Mouse (Mus musculus) hindbrain, embryonic 11.5 days (tissue): ENCODE data around the gene E130114P18Rik. TPM values are rescaled to one million over a fixed set of nuclear protein-coding genes. Genes with fewer than 3 reads are reported as not detected.
A peak's percentile ranks its signal among the peaks of the same experiment; 100 is the strongest.

Source experiments
- ATAC-seq: fragments of 200-750 bp; cut with Nextera tagmentation; 2 replicates; pipeline ENCODE4 v1.8.0; 2017; ENCODE audit warnings: mild to moderate bottlenecking, moderate TSS enrichment, moderate library complexity; ENCODE audit not compliant: low FRiP score
- DNase-seq: peaks from one replicate; pipeline ENCODE4 v3.0.0-alpha.2; 2015; ENCODE audit warnings: low spot score
- H3K27ac ChIP-seq: fragments of 300-500 bp; sonication (generic); 2 replicates; pipeline ENCODE4 v1.5.1; 2014; ENCODE audit warnings: mild to moderate bottlenecking, low read depth, low read length
- H3K27me3 ChIP-seq: fragments of 300-500 bp; sonication (generic); 2 replicates; pipeline ENCODE4 v1.6.1; 2014; ENCODE audit warnings: mild to moderate bottlenecking, low read length, moderate library complexity, mixed read lengths; ENCODE audit not compliant: control insufficient read depth, insufficient read depth
- H3K36me3 ChIP-seq: fragments of 300-500 bp; sonication (generic); 2 replicates; pipeline ENCODE4 v1.6.1; 2014; ENCODE audit warnings: mild to moderate bottlenecking, low read length, moderate library complexity, mixed read lengths; ENCODE audit not compliant: control insufficient read depth, insufficient read depth
- H3K4me1 ChIP-seq: fragments of 300-500 bp; sonication (generic); replicated peaks from 2 replicates; pipeline ENCODE4 v1.6.1; 2014; ENCODE audit warnings: low read length, mixed read lengths; ENCODE audit not compliant: control insufficient read depth, insufficient read depth
- H3K4me2 ChIP-seq: fragments of 300-500 bp; sonication (generic); replicated peaks from 2 replicates; pipeline ENCODE4 v1.6.1; 2014; ENCODE audit warnings: mild to moderate bottlenecking, low read depth, low read length
- H3K4me3 ChIP-seq: fragments of 300-500 bp; sonication (generic); 2 replicates; pipeline ENCODE4 v1.5.1; 2014; ENCODE audit warnings: low read depth, low read length
- H3K9ac ChIP-seq: fragments of 300-500 bp; sonication (generic); 2 replicates; pipeline ENCODE4 v1.6.1; 2014; ENCODE audit warnings: low read depth, low read length
- H3K9me3 ChIP-seq: fragments of 300-500 bp; sonication (generic); 2 replicates; pipeline ENCODE4 v1.6.1; 2016; ENCODE audit warnings: low read length; ENCODE audit not compliant: control insufficient read depth
- WGBS: fragments of 180-500 bp; shearing (Covaris S2); extraction: QIAGEN DNeasy Blood & Tissue Kit; methylation state at CpG from one replicate; pipeline ENCODE4 v1.1.7; 2014; 5-methylcytosine and 5-hydroxymethylcytosine counted together
- polyA plus RNA-seq: library from polyadenylated mRNA; unstranded; fragments of >200 nt; fragmentation: Nextera tagmentation; extraction: Ambion mirVana; gene quantifications from 2 replicates; pipeline ENCODE4 v1.2.1, GENCODE M21; 2014

Gene E130114P18Rik
- polyA plus RNA-seq, 1 experiment from 2014 or later: 28.5 TPM

GRCm38 (mm10) chr4:97628881-97629605, 148.8 kb downstream of the E130114P18Rik start:
- peaks cover 7% of the 10 kb centered on the region; the same call in 1 of the 2 replicates for H3K4me1 ChIP-seq
- WGBS: 34% methylated on average over 14 of the region's 14 CpGs
- no peaks in the 10 kb centered on the region for H3K27me3 ChIP-seq
- no peaks in the 10 kb centered on the region for H3K9me3 ChIP-seq
- H3K27ac ChIP-seq: no peak overlapping the region
- ATAC-seq (peak; percentile 82), DNase-seq (peak; percentile 64)
- no peak overlapping the region for H3K9ac ChIP-seq
- no peaks in the 10 kb centered on the region for H3K36me3 ChIP-seq
- H3K4me2 ChIP-seq: no peak overlapping the region
- H3K4me3 ChIP-seq: no peak overlapping the region

GRCm38 (mm10) chr4:97626002-97626720, 151.7 kb downstream of the E130114P18Rik start:
- no peaks in the 10 kb centered on the region for H3K27me3 ChIP-seq
- H3K27ac ChIP-seq: peak overlapping the region; percentile 27; the same call in 1 of the 2 replicates
- H3K9me3 ChIP-seq: no peaks in the 10 kb centered on the region
- H3K36me3 ChIP-seq: no peaks in the 10 kb centered on the region
- peaks cover 7% of the 10 kb centered on the region; the same call in 1 of the 2 replicates for H3K4me1 ChIP-seq
- H3K9ac ChIP-seq: no peak overlapping the region
- no peak overlapping the region for H3K4me3 ChIP-seq
- 40% methylated on average over 16 of the region's 16 CpGs for WGBS
- ATAC-seq: peak; percentile 25; the same call in 1 of the 2 replicates
- DNase-seq: no peak
- H3K4me2 ChIP-seq: no peak overlapping the region

DNA sequence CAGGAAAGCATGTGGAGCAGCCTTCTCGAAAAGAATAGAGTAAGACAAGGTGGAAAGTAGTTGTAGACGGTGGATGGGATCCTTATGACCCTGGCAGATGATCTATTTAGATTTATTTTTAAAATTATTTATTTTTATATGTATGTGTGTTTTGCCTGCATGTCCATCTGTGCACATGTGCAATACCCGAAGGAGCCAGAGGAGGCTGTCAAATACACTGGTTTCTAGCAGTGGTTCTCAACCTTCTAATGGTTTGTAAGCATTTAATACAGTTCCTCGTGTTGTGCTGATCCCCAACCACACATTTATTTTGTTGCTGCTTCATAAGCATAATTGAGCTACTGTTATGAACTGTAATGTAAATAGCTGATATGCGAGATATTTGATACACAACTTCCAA, 154.7 kb downstream of the E130114P18Rik start:
- ATAC-seq (no peak), DNase-seq (no peak)
- WGBS: 86% methylated on average over 5 of the region's 5 CpGs
- no peak overlapping the region for H3K4me2 ChIP-seq
- H3K27ac ChIP-seq: no peak overlapping the region
- no peak overlapping the region for H3K4me3 ChIP-seq
- no peaks in the 10 kb centered on the region for H3K27me3 ChIP-seq
- no peak overlapping the region for H3K9ac ChIP-seq
- H3K36me3 ChIP-seq: no peaks in the 10 kb centered on the region
- no peaks in the 10 kb centered on the region for H3K9me3 ChIP-seq
- H3K4me1 ChIP-seq: peaks cover 5% of the 10 kb centered on the region; the same call in 1 of the 2 replicates

DNA sequence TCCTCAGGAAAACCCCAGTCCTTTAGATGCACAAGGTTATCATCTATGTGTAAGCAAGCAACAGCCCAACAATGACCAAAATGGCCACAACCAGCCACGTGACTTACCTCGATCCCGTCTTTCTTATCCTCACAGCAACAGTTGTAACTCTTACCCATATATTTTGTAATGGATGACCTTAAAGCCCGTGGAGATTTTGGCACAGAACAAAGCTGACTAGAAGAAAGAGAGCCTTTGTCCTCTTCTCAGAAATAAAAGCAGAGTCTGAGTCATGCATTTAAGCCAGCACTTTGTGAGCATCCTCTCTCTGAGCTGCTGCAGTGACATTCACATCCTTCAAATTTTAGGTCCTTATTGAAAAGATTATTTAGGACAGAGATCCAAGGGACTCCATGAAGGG, 156.1 kb downstream of the E130114P18Rik start:
- H3K4me2 ChIP-seq: no peak overlapping the region
- no peaks in the 10 kb centered on the region for H3K36me3 ChIP-seq
- no peak overlapping the region for H3K9ac ChIP-seq
- H3K4me1 ChIP-seq: peaks cover 5% of the 10 kb centered on the region; the same call in 1 of the 2 replicates
- no peak for ATAC-seq
- no peaks in the 10 kb centered on the region for H3K9me3 ChIP-seq
- WGBS: 75% methylated on average over 4 of the region's 4 CpGs
- no peak overlapping the region for H3K27ac ChIP-seq
- no peaks in the 10 kb centered on the region for H3K27me3 ChIP-seq
- no peak for DNase-seq
- no peak overlapping the region for H3K4me3 ChIP-seq

- no peak for ATAC-seq
- Histone ChIP-seq H3K27ac (no peak overlapping the region), H3K27me3 (no peaks in the 10 kb centered on the region), H3K4me3 (no peak overlapping the region), H3K9me3 (no peaks in the 10 kb centered on the region), H3K36me3 (no peaks in the 10 kb centered on the region), H3K4me2 (no peak overlapping the region), H3K4me1 (no peaks in the 10 kb centered on the region), H3K9ac (no peak overlapping the region)
- 86% methylated on average over 1 of the region's 1 CpGs for WGBS
- DNase-seq: no peak
Observed at GRCm38 (mm10) chr4:97620409-97620808, 157.5 kb downstream of the E130114P18Rik start.

- H3K4me2 ChIP-seq: no peak overlapping the region
- no peak overlapping the region for H3K27ac ChIP-seq
- ATAC-seq: no peak
- WGBS: 67% methylated on average over 15 of the region's 15 CpGs
- H3K27me3 ChIP-seq: no peaks in the 10 kb centered on the region
- no peaks in the 10 kb centered on the region for H3K36me3 ChIP-seq
- H3K9me3 ChIP-seq: no peaks in the 10 kb centered on the region
- DNase-seq: no peak
- no peak overlapping the region for H3K9ac ChIP-seq
- no peaks in the 10 kb centered on the region for H3K4me1 ChIP-seq
- no peak overlapping the region for H3K4me3 ChIP-seq
Observed at GRCm38 (mm10) chr4:97618668-97619373, 159.1 kb downstream of the E130114P18Rik start.

DNA sequence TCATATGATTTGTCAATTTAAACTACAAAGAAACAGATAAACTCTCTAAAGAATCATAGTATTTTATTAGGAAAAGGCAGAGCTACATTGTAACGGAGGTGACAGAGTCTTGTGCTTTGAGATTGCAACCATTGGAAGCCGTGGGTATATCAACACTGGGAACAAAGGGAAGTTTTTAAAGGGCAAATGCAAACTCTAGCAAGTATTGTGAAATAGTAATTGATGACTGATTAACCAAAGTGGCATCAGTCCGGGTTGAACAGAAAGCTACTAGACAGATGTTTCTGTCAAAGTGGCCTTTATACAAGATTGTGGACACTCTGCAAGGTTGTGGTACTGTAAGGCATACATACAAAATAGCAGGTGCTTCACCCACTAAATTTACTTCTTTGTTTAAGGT, 162.8 kb downstream of the E130114P18Rik start:
- Histone ChIP-seq H3K4me2 (no peak overlapping the region), H3K36me3 (no peaks in the 10 kb centered on the region), H3K27ac (no peak overlapping the region), H3K27me3 (no peaks in the 10 kb centered on the region), H3K4me3 (no peak overlapping the region), H3K4me1 (no peaks in the 10 kb centered on the region), H3K9ac (no peak overlapping the region), H3K9me3 (no peaks in the 10 kb centered on the region)
- no peak for DNase-seq
- no peak for ATAC-seq
- 77% methylated on average over 3 of the region's 3 CpGs for WGBS

GRCm38 (mm10) chr4:97611251-97611847, 166.5 kb downstream of the E130114P18Rik start:
- no peaks in the 10 kb centered on the region for H3K4me1 ChIP-seq
- H3K9me3 ChIP-seq: no peaks in the 10 kb centered on the region
- no peak overlapping the region for H3K4me3 ChIP-seq
- no peak overlapping the region for H3K27ac ChIP-seq
- DNase-seq (no peak), ATAC-seq (no peak)
- no peak overlapping the region for H3K9ac ChIP-seq
- H3K4me2 ChIP-seq: no peak overlapping the region
- H3K27me3 ChIP-seq: no peaks in the 10 kb centered on the region
- 83% methylated on average over 11 of the region's 11 CpGs for WGBS
- no peaks in the 10 kb centered on the region for H3K36me3 ChIP-seq
